Mouse (Mus musculus): ENCODE data around the gene Gm45140.
A peak's percentile ranks its signal among the peaks of the same experiment; 100 is the strongest.

Gene Gm45140

GRCm38 (mm10) chr6:87835695-87836094, at the start of gene Gm45140:
Gene Gm45140, minus strand, starts transcription at chr6:87835795.
- DNase-seq: no peak

GRCm38 (mm10) chr6:87882816-87883215, 47.2 kb upstream of the Gm45140 start:
- DNase-seq: no peak

GRCm38 (mm10) chr6:87882221-87882620, 46.6 kb upstream of the Gm45140 start:
- DNase-seq: no peak

- DNase-seq: peak in 1 of 2 experiments; percentile 27
Measured at GRCm38 (mm10) chr6:87879628-87880027, 44.0 kb upstream of the Gm45140 start.

- no peak for DNase-seq
Measured at GRCm38 (mm10) chr6:87879010-87879409, 43.4 kb upstream of the Gm45140 start.

GRCm38 (mm10) chr6:87876068-87876643, 40.6 kb upstream of the Gm45140 start:
- DNase-seq: no peak

GRCm38 (mm10) chr6:87875562-87875961, 40.0 kb upstream of the Gm45140 start:
- DNase-seq: no peak

- no peak for DNase-seq
Measured at GRCm38 (mm10) chr6:87875083-87875482, 39.5 kb upstream of the Gm45140 start.

- no peak for DNase-seq
Measured at GRCm38 (mm10) chr6:87873963-87874362, 38.4 kb upstream of the Gm45140 start.

GRCm38 (mm10) chr6:87873104-87873503, 37.5 kb upstream of the Gm45140 start:
- no peak for DNase-seq

GRCm38 (mm10) chr6:87871240-87871639, 35.6 kb upstream of the Gm45140 start:
- no peak for DNase-seq

GRCm38 (mm10) chr6:87870440-87870839, 34.8 kb upstream of the Gm45140 start:
- no peak for DNase-seq

GRCm38 (mm10) chr6:87868871-87869506, 33.4 kb upstream of the Gm45140 start:
- no peak for DNase-seq

- no peak for DNase-seq
Measured at GRCm38 (mm10) chr6:87867256-87867655, 31.7 kb upstream of the Gm45140 start.

- no peak for DNase-seq
Measured at GRCm38 (mm10) chr6:87866211-87866610, 30.6 kb upstream of the Gm45140 start.

GRCm38 (mm10) chr6:87857071-87857470, 21.5 kb upstream of the Gm45140 start:
- no peak for DNase-seq

GRCm38 (mm10) chr6:87853446-87853845, 17.9 kb upstream of the Gm45140 start:
- no peak for DNase-seq

GRCm38 (mm10) chr6:87851871-87852270, 16.3 kb upstream of the Gm45140 start:
- DNase-seq: no peak

GRCm38 (mm10) chr6:87850900-87851614, 15.5 kb upstream of the Gm45140 start, which contains the start of gene Cnbp:
Gene Cnbp, minus strand, starts transcription at chr6:87851106.
- DNase-seq: peak; percentile 96 to 97

- DNase-seq: no peak
Measured at GRCm38 (mm10) chr6:87850155-87850899, 14.7 kb upstream of the Gm45140 start.

GRCm38 (mm10) chr6:87849780-87850154, 14.2 kb upstream of the Gm45140 start:
- DNase-seq: peak in 1 of 2 experiments; percentile 28

- DNase-seq: no peak
Measured at GRCm38 (mm10) chr6:87846813-87847212, 11.2 kb upstream of the Gm45140 start.

GRCm38 (mm10) chr6:87845031-87845695, 9.6 kb upstream of the Gm45140 start:
- DNase-seq: no peak
